Mouse (Mus musculus) stomach, embryonic 16.5 days (tissue): Measurements from ENCODE around the gene Prkg1. TPM values are rescaled to one million over a fixed set of nuclear protein-coding genes. Genes with fewer than 3 reads are reported as not detected.
"Not testable (repeated sequence)": the region's sequence is repeated elsewhere in the genome, so short reads cannot be mapped to it uniquely, and the experiment has no call there.

Experiments
- ATAC-seq: fragments of 200-750 bp; cut with Nextera tagmentation; 2 replicates; pipeline ENCODE4 v1.8.0; 2017; ENCODE audit warnings: moderate number of reproducible peaks, moderate TSS enrichment; ENCODE audit not compliant: insufficient read depth, low FRiP score
- H3K27ac ChIP-seq: fragments of 300-500 bp; sonication (generic); 2 replicates; pipeline ENCODE4 v1.5.1; 2014; ENCODE audit warnings: low read length
- H3K27me3 ChIP-seq: fragments of 300-500 bp; sonication (generic); 2 replicates; pipeline ENCODE4 v1.6.1; 2014; ENCODE audit warnings: low read length, control low read depth, mixed read lengths; ENCODE audit not compliant: control insufficient read depth, insufficient read depth
- H3K36me3 ChIP-seq: fragments of 300-500 bp; sonication (generic); 2 replicates; pipeline ENCODE4 v1.6.1; 2014; ENCODE audit warnings: low read length; ENCODE audit not compliant: control insufficient read depth, insufficient read depth
- H3K4me1 ChIP-seq: fragments of 300-500 bp; sonication (generic); 2 replicates; pipeline ENCODE4 v1.6.1; 2014; ENCODE audit warnings: low read length, control low read depth, mixed read lengths; ENCODE audit not compliant: control insufficient read depth, insufficient read depth
- H3K4me2 ChIP-seq: fragments of 300-500 bp; sonication (generic); 2 replicates; pipeline ENCODE4 v1.6.1; 2014; ENCODE audit warnings: low read depth, low read length, mixed read lengths
- H3K4me3 ChIP-seq: fragments of 300-500 bp; sonication (generic); replicated peaks from 2 replicates; pipeline ENCODE4 v1.5.1; 2014; ENCODE audit warnings: mild to moderate bottlenecking, low read length
- H3K9ac ChIP-seq: fragments of 300-500 bp; sonication (generic); 2 replicates; pipeline ENCODE4 v1.6.1; 2014; ENCODE audit warnings: low read length
- H3K9me3 ChIP-seq: fragments of 300-500 bp; sonication (generic); replicated peaks from 2 replicates; pipeline ENCODE4 v1.6.1; 2016; ENCODE audit warnings: low read length, control low read depth; ENCODE audit not compliant: control insufficient read depth
- WGBS: fragments of 180-500 bp; shearing (Covaris S2); extraction: QIAGEN DNeasy Blood & Tissue Kit; methylation state at CpG from one replicate; pipeline ENCODE4 v1.1.7; 2014; 5-methylcytosine and 5-hydroxymethylcytosine counted together
- polyA plus RNA-seq: library from polyadenylated mRNA; unstranded; fragments of >200 nt; fragmentation: Nextera tagmentation; extraction: Ambion mirVana; gene quantifications from 2 replicates; pipeline ENCODE4 v1.2.1, GENCODE M21; 2015

The Prkg1 gene
- polyA plus RNA-seq, 1 experiment from 2014 or later = 11.5 TPM

DNA sequence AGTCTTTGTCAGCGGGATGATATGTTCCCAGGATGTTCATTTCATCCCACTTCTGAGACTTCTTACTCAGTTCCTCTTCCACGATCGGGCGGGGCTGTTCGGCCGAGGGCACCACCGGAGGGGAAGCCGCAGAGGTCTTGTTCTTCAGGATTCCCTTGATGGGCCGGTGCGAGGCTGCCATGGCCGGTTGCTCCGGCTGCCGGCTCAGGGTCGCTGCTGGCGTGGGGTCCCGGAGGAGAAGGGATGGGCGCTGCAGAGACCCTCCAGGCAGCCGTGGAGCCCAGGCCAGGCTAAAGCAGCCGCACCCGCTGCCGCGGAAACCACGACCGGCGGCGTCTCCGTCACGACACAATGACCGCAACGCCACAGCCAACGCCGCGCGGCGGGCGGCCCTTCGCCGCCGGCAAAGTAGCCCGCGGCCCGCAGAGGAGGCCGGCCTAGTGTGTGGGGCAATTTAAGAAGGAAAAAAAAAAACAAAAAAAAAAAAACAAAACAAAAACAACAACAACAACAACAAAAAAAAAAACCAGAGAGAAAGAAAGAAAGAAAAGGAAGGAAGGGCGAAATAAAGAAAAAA is 1225.4 kb downstream of the Prkg1 start:
- not testable (repeated sequence) for H3K36me3 ChIP-seq, ATAC-seq, H3K27ac ChIP-seq, H3K9me3 ChIP-seq, H3K4me1 ChIP-seq
- H3K4me2 ChIP-seq = peak overlapping the region; percentile 64
- WGBS = 2% methylated on average over 41 of the region's 44 CpGs
- peak overlapping the region; percentile 63 for H3K9ac ChIP-seq
- peak overlapping the region; percentile 45 for H3K4me3 ChIP-seq
- peaks cover 17% of the 10 kb centered on the region for H3K27me3 ChIP-seq

DNA sequence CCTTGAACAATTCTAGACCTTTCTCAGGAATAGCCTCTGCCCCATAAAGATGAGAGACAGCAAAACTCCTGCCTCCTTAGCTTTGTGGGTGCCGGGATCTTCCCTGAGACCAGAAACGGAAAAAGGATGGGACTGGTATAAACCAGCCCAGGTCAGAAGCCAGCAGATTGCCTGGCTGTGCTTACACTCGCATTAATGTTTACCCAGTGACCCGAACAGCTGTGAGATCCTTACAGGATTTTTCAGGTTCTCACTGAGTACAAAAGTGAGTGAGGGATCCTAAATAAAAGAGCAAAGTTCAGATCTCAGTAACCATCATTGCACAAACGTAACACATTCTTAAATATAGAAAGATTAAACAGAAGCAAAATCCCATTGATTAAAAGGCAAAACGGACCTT is 1248.1 kb downstream of the Prkg1 start:
- Histone ChIP-seq H3K27me3 (no peaks in the 10 kb centered on the region), H3K9ac (no peak overlapping the region), H3K27ac (no peak overlapping the region), H3K4me2 (no peak overlapping the region), H3K9me3 (no peaks in the 10 kb centered on the region), H3K36me3 (no peaks in the 10 kb centered on the region), H3K4me1 (no peaks in the 10 kb centered on the region), H3K4me3 (no peak overlapping the region)
- ATAC-seq = no peak
- WGBS = 32% methylated on average over 6 of the region's 6 CpGs

Other genes starting within 250 kb of the Prkg1 start
- gene A1cf, start 103.7 kb upstream of the Prkg1 start, polyA plus RNA-seq = 1.7 and 2.5 TPM in 2 replicates